Mouse (Mus musculus) spleen, embryonic (tissue): ENCODE measurements at regions not wholly inside any gene's neighbourhood (a gene's known extent, or its start where the extent isn't known, plus 50 kb on each side); places are given as distances from the start of the nearest gene placed in this dataset.

Experiments
- CTCF ChIA-PET: fragments of 350-600 bp; sonication (Branson Sonifier 250); formaldehyde crosslinking; loops from one replicate; lab custom pipeline; 2022; lab: Charles Lee

DNA sequence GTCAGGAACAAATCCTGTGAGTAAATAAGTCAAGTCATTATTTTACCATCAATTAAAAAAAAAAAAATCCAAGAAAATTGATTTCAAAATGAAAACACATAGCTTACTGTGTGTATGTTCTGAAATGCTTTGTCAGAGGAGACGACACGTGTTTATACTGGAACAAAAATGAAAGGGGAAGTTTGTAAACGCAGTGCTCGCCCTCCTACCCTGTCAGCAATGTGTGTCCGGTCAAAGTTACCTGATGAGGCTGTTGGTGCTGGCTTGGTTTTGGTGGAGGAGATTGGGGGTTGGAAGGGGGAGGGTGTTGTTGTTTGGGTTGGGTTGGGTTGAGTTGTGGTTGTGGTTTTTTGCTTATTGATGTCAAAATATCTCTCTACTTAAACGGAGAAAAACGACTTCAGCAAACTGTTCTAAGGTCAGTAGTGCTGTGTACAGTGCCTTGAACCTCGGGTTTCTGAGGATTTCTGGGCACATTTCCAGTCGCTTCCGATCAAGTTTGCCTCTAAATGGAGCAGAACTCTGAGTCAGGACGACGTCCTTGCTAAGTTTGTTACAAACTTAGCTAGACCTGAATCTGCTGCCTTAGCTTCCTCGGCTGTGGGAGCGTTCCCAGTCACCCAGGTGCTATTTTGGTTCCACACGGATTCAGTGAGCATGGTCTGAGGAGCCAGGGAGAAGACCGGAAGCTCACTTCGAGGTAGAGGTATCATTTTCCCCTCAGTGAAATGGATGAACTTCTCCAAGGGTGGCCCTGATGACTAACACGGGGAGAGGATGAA, 111.6 kb upstream of the Frmd6 start:
- CTCF ChIA-PET, result interaction anchor here (0.6 to 0.7 kb wide), 2 partner anchors 20 to 47 kb away, joined by 3 to 11 read pairs; no protein-coding TSS in a partner anchor

- CTCF ChIA-PET, result no interaction called here
Measured at GRCm38 (mm10) chr12:70714281-70714679, 111.0 kb upstream of the Frmd6 start.

DNA sequence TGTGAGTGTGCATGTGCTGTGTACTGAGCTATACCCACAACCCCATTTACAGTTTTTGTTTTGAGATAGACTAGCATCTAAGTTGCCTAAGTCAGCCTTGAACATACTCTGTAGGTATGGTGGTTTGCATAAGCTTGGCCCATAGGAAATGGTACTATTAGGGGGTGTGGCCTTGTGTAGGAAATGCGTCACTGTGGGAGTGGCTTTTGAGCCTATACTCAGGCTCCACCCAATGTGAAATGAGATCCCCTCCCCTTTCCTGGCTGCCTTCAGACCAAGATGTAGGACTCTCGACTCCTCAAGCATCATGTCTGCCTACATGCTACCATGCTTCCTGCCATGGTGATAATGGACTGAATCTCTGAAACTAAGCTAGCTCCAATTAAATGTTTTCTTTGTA, 109.5 kb upstream of the Frmd6 start:
- CTCF ChIA-PET, result no interaction called here

GRCm38 (mm10) chr12:70718602-70719001, 106.7 kb upstream of the Frmd6 start:
- CTCF ChIA-PET, result no interaction called here

- CTCF ChIA-PET, result no interaction called here
Measured at GRCm38 (mm10) chr12:70719255-70719654, 106.1 kb upstream of the Frmd6 start.

- CTCF ChIA-PET, result no interaction called here
Measured at GRCm38 (mm10) chr12:70720178-70720894, 105.0 kb upstream of the Frmd6 start.

DNA sequence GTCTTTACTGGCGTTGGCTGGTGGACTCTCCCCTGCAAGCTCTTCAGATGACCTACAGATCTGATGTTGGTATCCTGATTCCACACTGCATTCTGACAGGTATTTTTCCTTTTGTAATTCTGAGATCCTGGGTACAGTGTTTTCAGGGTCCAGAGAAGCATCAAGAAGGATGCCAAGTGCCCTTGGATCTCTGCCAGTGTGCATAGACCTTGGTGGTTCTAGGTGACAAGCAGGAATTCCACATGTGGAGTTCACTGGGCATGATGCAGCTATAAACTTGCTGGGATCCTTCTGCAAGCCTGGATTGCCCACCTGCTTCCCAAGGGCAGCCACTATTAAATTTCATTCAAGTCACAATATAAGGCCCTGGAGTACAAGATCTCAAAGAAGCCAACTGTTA, 100.0 kb upstream of the Frmd6 start:
- CTCF ChIA-PET, result no interaction called here

GRCm38 (mm10) chr12:70727496-70728259, 97.6 kb upstream of the Frmd6 start:
- CTCF ChIA-PET, result no interaction called here

DNA sequence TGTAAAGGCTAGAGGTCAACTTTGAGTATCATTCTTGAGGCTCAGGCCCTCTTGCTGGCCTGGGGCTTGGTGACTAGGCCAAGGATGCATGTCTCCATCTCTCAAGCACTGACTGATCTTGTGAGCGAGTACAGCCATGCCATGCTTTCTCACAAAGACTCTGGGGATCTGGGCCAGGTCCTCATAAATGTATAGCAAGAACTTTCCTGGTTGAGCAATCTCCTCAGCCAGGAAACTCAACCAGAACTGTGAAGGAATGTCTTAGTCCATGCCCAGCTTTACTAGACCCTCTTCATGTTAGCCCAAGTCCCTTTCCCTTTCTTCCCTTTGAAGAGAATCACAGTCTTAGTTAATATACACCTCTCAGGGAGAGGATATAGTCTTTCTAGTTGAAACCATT, 96.9 kb upstream of the Frmd6 start:
- CTCF ChIA-PET, result no interaction called here

GRCm38 (mm10) chr12:70729961-70730360, 95.4 kb upstream of the Frmd6 start:
- CTCF ChIA-PET, result no interaction called here

GRCm38 (mm10) chr12:70731498-70731897, 93.8 kb upstream of the Frmd6 start:
- CTCF ChIA-PET, result no interaction called here

DNA sequence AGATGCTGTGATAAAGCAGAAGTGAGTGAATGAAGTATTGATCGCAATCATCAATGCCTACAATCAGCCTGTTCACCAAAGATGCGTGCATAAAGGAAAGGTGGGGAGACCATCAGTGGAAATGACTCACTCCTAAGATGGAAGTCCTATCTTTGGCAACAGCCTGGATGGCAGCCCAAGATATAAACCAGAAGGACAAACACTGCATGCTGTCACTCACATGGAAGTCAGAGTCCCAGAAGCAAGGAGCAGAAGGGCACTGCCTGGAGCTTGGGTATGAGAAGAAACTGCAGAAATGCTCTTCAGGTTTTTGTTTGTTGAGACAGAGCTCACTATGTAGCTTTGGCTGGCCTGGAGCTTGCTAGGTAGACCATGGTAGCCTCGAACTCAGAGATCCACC, 92.7 kb upstream of the Frmd6 start:
- CTCF ChIA-PET, result no interaction called here

- CTCF ChIA-PET, result no interaction called here
Measured at GRCm38 (mm10) chr12:70738554-70738953, 86.8 kb upstream of the Frmd6 start.

DNA sequence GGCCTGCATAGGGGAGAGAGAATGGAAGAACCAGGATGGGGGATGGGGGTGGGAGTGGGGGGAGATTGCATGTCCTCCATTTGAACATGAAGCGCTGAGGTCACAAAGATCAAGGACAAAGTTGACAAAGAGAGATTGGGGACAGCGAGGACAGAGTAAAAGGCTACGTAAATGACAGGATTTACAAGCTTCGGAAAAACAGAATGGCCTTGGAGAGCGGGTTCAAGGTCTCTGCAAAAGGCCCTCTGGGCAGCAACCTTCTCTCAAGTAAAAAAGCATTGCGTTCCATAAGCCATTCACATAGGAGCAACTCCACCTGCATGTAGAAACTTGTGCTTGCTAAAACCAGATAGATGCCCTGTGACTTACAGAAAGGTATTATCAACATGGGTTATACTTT, 86.0 kb upstream of the Frmd6 start:
- CTCF ChIA-PET, result no interaction called here

GRCm38 (mm10) chr12:70739766-70740165, 85.5 kb upstream of the Frmd6 start:
- CTCF ChIA-PET, result no interaction called here

DNA sequence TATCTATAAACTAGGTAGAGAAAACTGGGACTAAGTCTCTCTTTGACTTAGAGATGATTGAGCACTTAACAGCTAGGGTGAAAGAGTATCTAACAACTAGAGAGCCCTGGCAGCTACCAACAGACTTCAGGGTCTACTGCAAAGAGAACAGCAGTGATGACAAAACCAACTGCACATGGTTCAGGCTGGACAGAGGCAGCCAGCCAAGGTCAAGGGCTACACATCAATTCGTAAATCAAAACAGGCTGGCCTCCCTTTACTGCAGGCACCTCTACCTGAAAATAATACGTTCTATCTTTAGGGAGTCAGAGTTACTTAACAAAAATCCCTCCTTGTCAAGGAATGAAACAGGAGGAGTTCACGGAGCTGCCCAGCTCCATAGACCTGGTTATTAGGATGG, 82.5 kb upstream of the Frmd6 start:
- CTCF ChIA-PET, result no interaction called here

GRCm38 (mm10) chr12:70745681-70746080, 79.6 kb upstream of the Frmd6 start:
- CTCF ChIA-PET, result no interaction called here

DNA sequence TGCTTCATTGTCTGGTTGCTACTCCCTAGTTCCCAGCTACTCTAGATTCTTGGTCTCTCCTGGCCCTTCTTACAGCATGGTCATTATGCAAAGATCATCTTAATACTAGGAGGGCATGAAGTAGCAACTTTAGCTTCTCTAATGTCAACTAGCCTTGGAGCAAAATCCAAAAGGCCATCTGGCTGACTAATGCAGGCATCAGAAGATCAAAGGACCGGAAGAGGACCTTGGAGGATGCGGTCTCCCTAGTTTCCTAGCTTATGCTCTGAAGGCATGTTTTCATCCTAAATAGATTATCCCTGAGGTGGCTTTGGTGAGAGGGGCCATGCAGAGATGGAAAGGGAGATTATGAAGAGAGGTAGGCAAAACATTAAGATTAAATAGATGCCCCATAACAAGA, 75.7 kb upstream of the Frmd6 start:
- CTCF ChIA-PET, result interaction anchor here (0.7 kb wide), 1 partner anchor 131 kb away, joined by 6 read pairs; no protein-coding TSS in a partner anchor

GRCm38 (mm10) chr12:70750651-70751578, 74.4 kb upstream of the Frmd6 start:
- CTCF ChIA-PET, result no interaction called here

GRCm38 (mm10) chr12:70752266-70752910, 72.9 kb upstream of the Frmd6 start:
- CTCF ChIA-PET, result no interaction called here

DNA sequence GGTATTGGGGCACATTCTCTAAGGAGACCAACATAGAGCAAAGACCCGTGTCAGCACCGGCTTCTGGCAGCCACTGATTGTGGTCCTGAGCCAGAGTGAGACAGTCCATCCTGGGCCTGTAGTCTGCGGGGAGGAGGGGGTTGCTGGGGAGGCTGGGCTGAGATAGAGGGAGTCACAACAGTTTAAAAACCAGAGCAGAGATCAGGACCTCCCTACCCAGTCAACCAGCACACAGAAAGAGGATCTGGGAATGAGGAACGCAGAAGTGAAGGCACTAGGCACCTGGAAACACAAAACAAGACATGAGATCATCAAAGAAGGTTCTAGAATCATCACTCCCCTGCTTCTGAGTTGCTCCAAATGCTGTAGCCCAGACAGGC, 72.4 kb upstream of the Frmd6 start:
- CTCF ChIA-PET, result no interaction called here
